Mouse (Mus musculus): ENCODE measurements around the gene Yif1a. TPM values are rescaled to one million over a fixed set of nuclear protein-coding genes. Genes with fewer than 3 reads are reported as not detected.
A peak's percentile ranks its signal among the peaks of the same experiment; 100 is the strongest.

The Yif1a gene
- 10 to 100 TPM; 46.4 to 49.3 TPM for total RNA-seq (2021)
- long read RNA-seq, experiment 1, transcript Yif1a-201 (8 exons, 1,488 nt), result major isoform, 35 of 40 reads
- long read RNA-seq, experiment 1, partial matches to known transcripts, result 1 of 40 reads
- long read RNA-seq, experiment 1, other reads (novel, unspliced or antisense), result 0 of 40 reads
- long read RNA-seq, experiment 2, transcript Yif1a-201 (8 exons, 1,488 nt), result major isoform, 30 of 34 reads
- long read RNA-seq, experiment 2, partial matches to known transcripts, result 1 of 34 reads
- long read RNA-seq, experiment 2, other reads (novel, unspliced or antisense), result 1 of 34 reads

DNA sequence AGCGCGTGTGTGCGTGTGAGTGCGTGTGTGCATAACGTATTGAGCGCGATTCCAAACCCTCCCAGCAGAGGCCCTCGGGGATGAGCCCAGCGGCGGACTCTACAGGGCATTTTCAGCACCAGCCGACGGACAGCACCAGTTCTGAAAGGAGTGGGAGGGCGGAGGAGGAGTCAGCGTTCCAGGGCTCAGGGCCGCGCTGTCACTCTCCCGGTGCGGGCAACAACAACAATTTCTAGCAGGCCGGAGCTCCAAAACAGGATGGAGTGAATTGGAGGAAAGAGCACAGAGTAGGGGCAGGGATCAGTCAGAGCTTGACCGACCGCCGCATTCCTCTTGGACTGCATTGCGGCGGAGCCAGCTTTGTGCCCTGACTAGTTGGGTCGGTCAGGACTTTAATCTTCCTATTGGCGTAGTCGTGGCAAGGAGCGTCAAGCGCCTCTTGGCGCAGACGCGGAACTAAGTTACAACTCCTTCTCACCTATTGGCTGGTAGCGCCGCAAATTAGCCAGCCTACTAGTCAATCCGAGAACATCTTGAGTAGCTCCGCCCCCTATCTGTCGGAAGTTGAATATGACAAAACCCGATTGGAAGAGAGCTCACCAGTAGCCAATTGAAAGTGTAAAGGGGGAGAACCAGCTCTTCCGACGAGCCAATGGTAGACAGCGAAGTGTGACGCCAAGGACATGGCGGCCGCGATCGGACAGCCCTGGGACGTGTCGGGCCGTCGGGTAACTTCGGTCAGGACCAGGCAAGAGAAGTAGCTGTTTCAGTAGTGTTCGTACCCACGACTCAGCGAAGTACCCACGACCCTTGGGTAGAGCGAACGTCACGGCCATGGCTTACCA is at the start of gene Yif1a:
TSS of gene Yif1a (plus strand) at position 655 of the 845 bp plus-strand sequence.
- DNase-seq, result peak; percentile 94

DNA sequence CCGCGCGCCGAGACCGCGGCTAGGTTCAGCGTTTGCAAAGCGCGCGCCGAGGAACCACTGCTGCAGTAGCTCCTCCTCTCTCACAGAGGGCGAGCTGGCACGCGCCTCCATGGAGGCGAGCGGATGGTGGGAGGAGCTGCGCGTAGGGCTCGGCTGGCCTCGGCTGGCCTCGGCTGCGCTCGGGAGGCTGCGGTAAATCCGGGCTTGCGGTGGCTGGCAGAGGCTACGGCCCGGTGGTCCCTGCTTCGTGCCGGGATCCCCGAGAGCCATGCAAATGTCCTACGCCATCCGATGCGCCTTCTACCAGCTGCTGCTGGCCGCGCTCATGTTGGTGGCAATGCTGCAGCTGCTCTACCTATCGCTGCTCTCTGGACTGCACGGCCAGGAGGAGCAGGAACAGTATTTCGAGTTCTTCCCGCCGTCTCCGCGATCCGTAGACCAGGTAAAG is 49.6 kb upstream of the Yif1a start, which contains the start of the genes B4gat1 and AC124502.3:
TSS of gene B4gat1 (plus strand) at position 118 of the 448 bp plus-strand sequence.
TSS of gene AC124502.3 (plus strand) at position 183 of the 448 bp plus-strand sequence.
- DNase-seq, result peak; percentile 88

DNA sequence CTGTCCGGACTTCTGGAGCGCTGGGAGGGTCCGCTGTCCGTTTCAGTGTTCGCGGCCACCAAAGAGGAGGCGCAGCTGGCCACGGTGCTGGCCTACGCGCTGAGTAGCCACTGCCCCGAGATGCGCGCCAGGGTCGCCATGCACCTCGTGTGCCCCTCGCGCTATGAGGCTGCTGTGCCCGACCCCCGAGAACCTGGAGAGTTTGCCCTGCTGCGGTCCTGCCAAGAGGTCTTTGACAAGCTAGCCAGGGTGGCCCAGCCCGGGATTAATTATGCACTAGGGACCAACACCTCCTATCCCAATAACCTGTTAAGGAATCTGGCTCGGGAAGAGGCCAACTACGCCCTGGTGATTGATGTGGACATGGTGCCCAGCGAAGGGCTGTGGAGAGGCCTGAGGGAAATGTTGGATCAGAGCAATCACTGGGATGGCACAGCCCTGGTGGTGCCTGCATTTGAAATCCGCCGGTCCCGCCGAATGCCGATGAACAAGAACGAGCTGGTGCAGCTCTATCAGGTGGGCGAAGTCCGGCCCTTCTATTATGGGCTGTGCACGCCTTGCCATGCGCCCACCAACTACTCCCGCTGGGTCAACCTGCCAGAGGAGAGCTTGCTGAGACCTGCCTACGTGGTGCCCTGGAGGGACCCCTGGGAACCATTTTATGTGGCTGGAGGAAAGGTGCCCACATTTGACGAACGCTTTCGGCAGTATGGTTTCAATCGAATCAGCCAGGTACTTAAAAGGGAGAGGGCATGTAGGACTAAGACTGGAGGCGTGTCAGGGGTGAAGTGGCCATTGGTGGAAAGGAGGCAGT is 48.8 kb upstream of the Yif1a start:
- DNase-seq, result no peak

GRCm38 (mm10) chr19:5040862-5041523 is 47.3 kb upstream of the Yif1a start, which contains the start of gene Brms1:
TSS of gene Brms1 (plus strand) at chr19:5041354.
- DNase-seq, result peak; percentile 88

- DNase-seq, result no peak
Measured at GRCm38 (mm10) chr19:5041588-5041987, 46.8 kb upstream of the Yif1a start.

- DNase-seq, result no peak
Measured at GRCm38 (mm10) chr19:5045531-5045930, 42.8 kb upstream of the Yif1a start.

GRCm38 (mm10) chr19:5048138-5049056 is 39.9 kb upstream of the Yif1a start:
- no peak for DNase-seq

DNA sequence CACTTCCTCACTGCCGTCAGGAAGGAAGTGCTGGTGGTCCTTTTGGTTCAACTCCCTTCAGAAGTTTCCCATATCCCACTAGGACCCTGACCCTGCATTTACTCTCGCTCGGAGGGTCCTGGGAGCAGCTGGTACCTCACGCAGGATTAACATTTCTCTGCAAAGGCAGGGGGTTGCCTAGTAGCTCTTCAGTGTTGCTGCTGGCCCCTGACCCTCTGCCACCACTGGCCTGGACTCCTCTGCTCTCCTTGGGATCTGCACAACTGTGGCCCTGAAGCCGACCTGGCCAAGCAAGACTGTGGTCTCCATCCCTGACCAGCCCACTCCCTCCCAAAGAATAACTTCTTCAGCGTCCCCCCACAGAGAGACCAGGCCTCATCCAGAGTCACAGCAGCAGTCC is 39.0 kb upstream of the Yif1a start:
- DNase-seq, result no peak

- peak; percentile 35 for DNase-seq
Measured at GRCm38 (mm10) chr19:5050047-5050905, 38.1 kb upstream of the Yif1a start, which contains the start of gene Rin1. TSS of gene Rin1 (plus strand) at chr19:5050481.

- DNase-seq, result peak; percentile 28
Measured at GRCm38 (mm10) chr19:5051031-5051430, 37.3 kb upstream of the Yif1a start.

DNA sequence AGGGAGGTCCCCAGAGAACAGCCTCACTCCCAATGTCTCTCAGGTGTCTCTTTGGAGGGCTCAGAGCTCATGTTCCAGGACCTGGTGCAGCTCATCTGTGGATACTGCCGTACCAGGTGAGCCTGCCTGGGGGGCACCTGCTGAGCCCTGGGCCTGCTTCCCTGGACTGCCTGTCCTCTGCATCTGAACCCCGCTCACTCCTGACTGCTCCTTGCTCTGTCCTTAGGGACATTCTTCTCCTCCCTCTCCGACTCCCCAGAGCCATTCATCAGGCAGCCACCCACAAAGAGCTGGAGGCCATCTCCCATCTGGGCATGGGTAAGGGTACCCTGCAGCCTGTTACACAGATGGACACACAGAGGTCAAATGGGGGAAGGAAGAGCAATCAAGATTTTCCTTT is 36.8 kb upstream of the Yif1a start:
- no peak for DNase-seq

- DNase-seq, result peak; percentile 31
Measured at GRCm38 (mm10) chr19:5052166-5052822, 36.0 kb upstream of the Yif1a start.

DNA sequence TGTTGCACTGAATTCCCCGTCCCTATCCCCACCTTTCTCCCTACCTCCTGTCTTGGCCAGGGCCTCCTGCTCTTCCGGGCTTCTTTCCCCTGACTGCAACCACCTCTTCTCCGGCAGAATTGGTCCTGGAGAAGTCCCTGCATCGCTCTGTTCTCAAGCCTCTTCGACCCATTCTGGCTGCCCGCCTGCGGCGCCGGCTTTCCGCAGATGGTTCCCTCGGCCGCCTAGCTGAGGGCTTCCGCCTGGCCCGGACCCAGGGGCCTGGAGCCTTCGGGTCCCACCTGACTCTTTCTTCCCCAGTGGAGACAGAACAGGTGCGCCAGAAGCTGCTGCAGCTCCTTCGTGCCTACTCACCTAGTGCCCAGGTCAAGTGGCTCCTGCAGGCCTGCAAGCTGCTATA is 35.5 kb upstream of the Yif1a start:
- DNase-seq, result no peak

- DNase-seq, result peak; percentile 73
Measured at GRCm38 (mm10) chr19:5053909-5054308, 34.4 kb upstream of the Yif1a start.

GRCm38 (mm10) chr19:5056251-5056650 is 32.1 kb upstream of the Yif1a start:
- DNase-seq, result peak; percentile 32

DNA sequence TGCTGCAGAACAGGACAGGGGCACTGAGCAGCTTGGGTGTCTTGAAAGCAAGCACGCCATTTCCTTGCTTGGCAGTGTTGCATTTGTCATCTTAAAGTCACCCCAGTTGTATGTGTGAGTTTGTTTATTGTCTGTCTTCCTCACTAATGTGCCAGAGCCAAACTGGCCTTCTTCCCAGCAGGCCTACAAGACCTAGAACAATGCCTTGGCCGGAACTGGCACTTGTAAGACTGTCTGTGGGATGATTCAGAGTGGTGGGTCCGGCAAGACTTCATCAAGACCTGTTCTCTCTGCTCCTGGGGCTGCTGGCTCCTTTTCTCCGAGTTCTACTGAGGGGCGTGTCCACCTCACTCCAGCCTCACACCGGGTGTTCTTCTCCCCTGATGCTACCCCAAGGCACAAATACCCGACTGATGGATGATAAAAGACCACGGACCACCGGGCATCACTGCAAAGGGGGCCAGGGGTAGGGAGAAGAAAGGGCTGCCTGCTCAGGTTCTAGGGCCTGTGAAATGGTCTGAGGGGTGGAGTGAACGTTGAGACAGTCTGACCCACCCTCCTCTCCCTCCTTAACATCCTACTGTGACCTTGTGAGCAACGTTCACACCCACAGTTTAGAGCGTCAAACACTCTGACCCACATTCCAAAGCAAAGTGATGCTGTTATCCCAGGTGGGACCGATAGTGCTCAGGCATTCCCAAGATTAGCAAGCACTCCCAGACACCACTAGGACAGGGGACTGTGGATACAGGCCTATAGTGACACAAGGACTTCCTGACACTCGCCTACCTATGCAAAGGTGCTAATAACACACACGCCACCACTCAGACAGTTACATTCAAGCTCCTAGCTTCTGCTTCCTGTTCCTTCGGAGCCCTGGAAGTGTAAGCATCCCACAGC is 30.2 kb upstream of the Yif1a start:
- no peak for DNase-seq

Data from gastrocnemius, postnatal 10 days (tissue).